Mouse (Mus musculus) G1E (cell line): ENCODE results near the gene Itih4. TPM values are rescaled to one million over a fixed set of nuclear protein-coding genes. Genes with fewer than 3 reads are reported as not detected.

ENCODE experiments used
- ATAC-seq: 2 replicates; pipeline ENCODE4 v1.8.0; 2016; ENCODE audit warnings: mild to moderate bottlenecking; ENCODE audit not compliant: insufficient number of reproducible peaks, poor library complexity, low FRiP score, severe bottlenecking; ENCODE audit errors: extremely low read depth
- DNase-seq: peaks from one replicate; pipeline ENCODE4 v3.0.0; 2012; ENCODE audit warnings: low spot score
- H3K27me3 ChIP-seq: 2 replicates; pipeline ENCODE4 v1.6.1; 2012; ENCODE audit warnings: mild to moderate bottlenecking, low read length, inconsistent platforms; ENCODE audit not compliant: insufficient read depth
- H3K36me3 ChIP-seq: replicated peaks from 2 replicates; pipeline ENCODE3; 2012; ENCODE audit warnings: mild to moderate bottlenecking, inconsistent platforms
- H3K4me1 ChIP-seq: 2 replicates; pipeline ENCODE4 v1.6.1; 2012; ENCODE audit warnings: low read depth, low read length, inconsistent platforms, mixed read lengths; ENCODE audit not compliant: insufficient read depth
- H3K4me3 ChIP-seq: 2 replicates; pipeline ENCODE4 v1.5.1; 2012; ENCODE audit warnings: low read depth, mild to moderate bottlenecking, inconsistent platforms, low read length, moderate library complexity, mixed read lengths
- H3K9me3 ChIP-seq: replicated peaks from 2 replicates; pipeline ENCODE4 v1.6.1; 2012; ENCODE audit warnings: inconsistent platforms
- CTCF ChIP-seq: IDR thresholded peaks from 2 replicates; pipeline ENCODE4 v1.5.1; 2012; ENCODE audit warnings: low read depth, low read length, inconsistent platforms, mixed read lengths
- GATA1 ChIP-seq: IDR thresholded peaks from 2 replicates; pipeline ENCODE4 v1.6.1; 2012; ENCODE audit warnings: borderline replicate concordance, low read length, inconsistent platforms, mixed read lengths
- GATA2 ChIP-seq: IDR thresholded peaks from 2 replicates; pipeline ENCODE4 v1.6.1; 2012; ENCODE audit warnings: low read depth, low read length, inconsistent platforms, borderline replicate concordance
- POLR2AphosphoS5 ChIP-seq: IDR thresholded peaks from 2 replicates; pipeline ENCODE4 v1.6.1; 2012; ENCODE audit warnings: low read depth, low read length, inconsistent platforms; ENCODE audit not compliant: insufficient replicate concordance
- TAL1 ChIP-seq: conservative IDR thresholded peaks from 2 replicates; pipeline ENCODE4 v1.6.1; 2012; ENCODE audit warnings: low read depth, low read length, inconsistent platforms, mixed read lengths
- polyA plus RNA-seq: library from polyadenylated mRNA; stranded (reverse); fragments of >175 nt; gene quantifications from 2 replicates; pipeline ENCODE4 v1.2.3, GENCODE M21; 2012
- total RNA-seq, 2 experiments: library from RNA; stranded (forward) in 1 of 2; stranded (reverse) in 1 of 2; fragments of 200-1000 nt in 1 of 2; fragments of >200 nt in 1 of 2; fragmentation: Nextera tagmentation in 1 of 2; gene quantifications; 2 replicates each; pipeline ENCODE4 v1.2.3; 2014 to 2017

Itih4 gene
- total and polyA plus RNA-seq, 3 experiments = 0.11 TPM; not detected in 2

- DNase-seq (no peak), ATAC-seq (no peak)
- H3K4me3 ChIP-seq = no peak within 1 kb of the TSS
- no peaks in the 10 kb centered on the region for H3K4me1 ChIP-seq
- H3K36me3 ChIP-seq = no peaks in the 10 kb centered on the region
- H3K27me3 ChIP-seq = peaks cover 35% of the 10 kb centered on the region
- TF ChIP-seq POLR2AphosphoS5 (no peak), GATA2 (no peak), GATA1 (no peak), CTCF (no peak), TAL1 (no peak)
- no peaks in the 10 kb centered on the region for H3K9me3 ChIP-seq
These were observed 37.3 kb downstream of the Itih4 start, which contains the start of gene Itih3 for GRCm38 (mm10) chr14:30923375-30924105. Gene Itih3 (minus strand): TSS chr14:30923760.

- Histone ChIP-seq H3K36me3 (no peaks in the 10 kb centered on the region), H3K4me3 (no peak overlapping the region), H3K27me3 (peaks cover 47% of the 10 kb centered on the region), H3K4me1 (no peaks in the 10 kb centered on the region), H3K9me3 (no peaks in the 10 kb centered on the region)
- ATAC-seq (no peak), DNase-seq (no peak)
- TF ChIP-seq CTCF = no peak
- TF ChIP-seq POLR2AphosphoS5 = no peak
- no peak for TF ChIP-seq GATA1
- TF ChIP-seq GATA2 = no peak
- no peak for TF ChIP-seq TAL1
These were observed 39.2 kb downstream of the Itih4 start for GRCm38 (mm10) chr14:30925492-30925891.

- ATAC-seq (no peak), DNase-seq (no peak)
- TF ChIP-seq POLR2AphosphoS5 (no peak), CTCF (no peak), GATA1 (no peak), TAL1 (no peak), GATA2 (no peak)
- Histone ChIP-seq H3K9me3 (no peaks in the 10 kb centered on the region), H3K4me3 (no peak overlapping the region), H3K36me3 (no peaks in the 10 kb centered on the region), H3K4me1 (no peaks in the 10 kb centered on the region), H3K27me3 (peaks cover 54% of the 10 kb centered on the region)
These were observed 44.1 kb downstream of the Itih4 start for GRCm38 (mm10) chr14:30930386-30930785.

GRCm38 (mm10) chr14:30933351-30933750 is 47.1 kb downstream of the Itih4 start:
- no peak for ATAC-seq
- H3K36me3 ChIP-seq = no peaks in the 10 kb centered on the region
- TF ChIP-seq TAL1 (no peak), CTCF (no peak), POLR2AphosphoS5 (no peak), GATA2 (no peak), GATA1 (no peak)
- H3K4me3 ChIP-seq = no peak overlapping the region
- no peaks in the 10 kb centered on the region for H3K9me3 ChIP-seq
- H3K27me3 ChIP-seq = peaks cover 71% of the 10 kb centered on the region
- no peaks in the 10 kb centered on the region for H3K4me1 ChIP-seq
- DNase-seq = no peak

GRCm38 (mm10) chr14:30942254-30942653 is 56.0 kb downstream of the Itih4 start:
- H3K4me3 ChIP-seq = no peak overlapping the region
- no peak for TF ChIP-seq CTCF
- no peak for TF ChIP-seq GATA1
- no peak for TF ChIP-seq GATA2
- TF ChIP-seq POLR2AphosphoS5 = no peak
- no peak for TF ChIP-seq TAL1
- H3K9me3 ChIP-seq = no peaks in the 10 kb centered on the region
- no peak for ATAC-seq
- peaks cover 32% of the 10 kb centered on the region for H3K27me3 ChIP-seq
- H3K4me1 ChIP-seq = peaks cover 2% of the 10 kb centered on the region; the same call in 1 of the 2 replicates
- H3K36me3 ChIP-seq = no peaks in the 10 kb centered on the region
- DNase-seq = no peak

GRCm38 (mm10) chr14:30943038-30943437 is 56.8 kb downstream of the Itih4 start, which contains the start of gene Itih1:
Gene Itih1 (minus strand): TSS chr14:30943289.
- Histone ChIP-seq H3K36me3 (no peaks in the 10 kb centered on the region), H3K4me3 (no peak within 1 kb of the TSS), H3K4me1 (peaks cover 2% of the 10 kb centered on the region; the same call in 1 of the 2 replicates), H3K27me3 (peaks cover 25% of the 10 kb centered on the region), H3K9me3 (no peaks in the 10 kb centered on the region)
- DNase-seq = no peak
- TF ChIP-seq TAL1 (no peak), POLR2AphosphoS5 (no peak)
- no peak for ATAC-seq
